Mouse (Mus musculus): ENCODE measurements around the gene 4930404N11Rik. TPM values are rescaled to one million over a fixed set of nuclear protein-coding genes. Genes with fewer than 3 reads are reported as not detected.

4930404N11Rik gene
- total and polyA plus RNA-seq, 2 experiments from 2014 or later, result 0.99 TPM; not detected in 1

GRCm38 (mm10) chr10:81342686-81343505 lies 22.7 kb downstream of the 4930404N11Rik start, which contains the start of gene Gipc3:
Gene Gipc3, minus strand, starts transcription at chr10:81343266.
- no peak for ATAC-seq
- H3K4me3 ChIP-seq (ENCODE audit: low read length), result peak within 1 kb of the TSS; percentile 35
- peak within 1 kb of the TSS; percentile 47; the same call in 1 of the 2 replicates for H3K9ac ChIP-seq (replicated peaks; ENCODE audit: low read length)
- TF ChIP-seq CTCF (IDR thresholded peaks at IDR 0.05; ENCODE audit: low read depth), result no peak
- peaks cover 28% of the 10 kb centered on the region; the same call in 1 of the 2 replicates for H3K27me3 ChIP-seq (ENCODE audit: insufficient read depth, low read length)
- 7% methylated on average over 49 of the region's 67 CpGs for WGBS
- H3K27ac ChIP-seq, result no peak within 1 kb of the TSS
- H3K36me3 ChIP-seq (ENCODE audit: insufficient read depth, low read length), result no peaks in the 10 kb centered on the region
- H3K9me3 ChIP-seq (ENCODE audit: low read length), result no peaks in the 10 kb centered on the region
- no peaks in the 10 kb centered on the region for H3K4me1 ChIP-seq (ENCODE audit: insufficient read depth, low read length)
- no peak for DNase-seq (ENCODE audit: low spot score)
- H3K4me2 ChIP-seq (ENCODE audit: low read depth, low read length), result peak within 1 kb of the TSS; percentile 60

- Histone ChIP-seq H3K36me3 (ENCODE audit: insufficient read depth, low read length) (no peaks in the 10 kb centered on the region), H3K4me3 (ENCODE audit: low read length) (no peak overlapping the region), H3K9ac (replicated peaks; ENCODE audit: low read length) (no peak overlapping the region), H3K27ac (no peak overlapping the region), H3K9me3 (ENCODE audit: low read length) (no peaks in the 10 kb centered on the region), H3K4me2 (ENCODE audit: low read depth, low read length) (no peak overlapping the region), H3K27me3 (ENCODE audit: insufficient read depth, low read length) (peaks cover 28% of the 10 kb centered on the region; the same call in 1 of the 2 replicates), H3K4me1 (ENCODE audit: insufficient read depth, low read length) (0 out of 2 replicates have a peak, but pooled peaks cover 1% of the 10 kb centered on the region)
- TF ChIP-seq CTCF (IDR thresholded peaks at IDR 0.05; ENCODE audit: low read depth), result peak; percentile 79
- DNase-seq (ENCODE audit: low spot score) (peak; percentile 64), ATAC-seq (no peak)
- whole genome bisulfite sequencing, result 34% methylated on average over 16 of the region's 16 CpGs
Measured at GRCm38 (mm10) chr10:81341333-81341949, 24.2 kb downstream of the 4930404N11Rik start.

GRCm38 (mm10) chr10:81340551-81341332 lies 24.9 kb downstream of the 4930404N11Rik start:
- Histone ChIP-seq H3K4me2 (ENCODE audit: low read depth, low read length) (no peak overlapping the region), H3K9ac (replicated peaks; ENCODE audit: low read length) (no peak overlapping the region), H3K27ac (no peak overlapping the region), H3K4me1 (ENCODE audit: insufficient read depth, low read length) (0 out of 2 replicates have a peak, but pooled peaks cover 4% of the 10 kb centered on the region), H3K27me3 (ENCODE audit: insufficient read depth, low read length) (peaks cover 28% of the 10 kb centered on the region; the same call in 1 of the 2 replicates), H3K36me3 (ENCODE audit: insufficient read depth, low read length) (no peaks in the 10 kb centered on the region), H3K4me3 (ENCODE audit: low read length) (no peak overlapping the region), H3K9me3 (ENCODE audit: low read length) (no peaks in the 10 kb centered on the region)
- TF ChIP-seq CTCF (IDR thresholded peaks at IDR 0.05; ENCODE audit: low read depth), result no peak
- WGBS, result 39% methylated on average over 17 of the region's 17 CpGs
- DNase-seq (ENCODE audit: low spot score), result no peak
- ATAC-seq, result no peak

- H3K27ac ChIP-seq, result no peak overlapping the region
- H3K4me3 ChIP-seq (ENCODE audit: low read length), result no peak overlapping the region
- no peaks in the 10 kb centered on the region for H3K36me3 ChIP-seq (ENCODE audit: insufficient read depth, low read length)
- H3K9me3 ChIP-seq (ENCODE audit: low read length), result no peaks in the 10 kb centered on the region
- DNase-seq (ENCODE audit: low spot score) (no peak), ATAC-seq (no peak)
- no peak overlapping the region for H3K9ac ChIP-seq (replicated peaks; ENCODE audit: low read length)
- TF ChIP-seq CTCF (IDR thresholded peaks at IDR 0.05; ENCODE audit: low read depth), result no peak
- no peaks in the 10 kb centered on the region for H3K27me3 ChIP-seq (ENCODE audit: insufficient read depth, low read length)
- H3K4me2 ChIP-seq (ENCODE audit: low read depth, low read length), result no peak overlapping the region
- 0 out of 2 replicates have a peak, but pooled peaks cover 7% of the 10 kb centered on the region for H3K4me1 ChIP-seq (ENCODE audit: insufficient read depth, low read length)
- 96% methylated on average over 4 of the region's 4 CpGs for WGBS
Measured at GRCm38 (mm10) chr10:81336558-81336957, 29.1 kb downstream of the 4930404N11Rik start.

GRCm38 (mm10) chr10:81335393-81336340 lies 29.9 kb downstream of the 4930404N11Rik start:
- Histone ChIP-seq H3K9ac (replicated peaks; ENCODE audit: low read length) (no peak overlapping the region), H3K27ac (no peak overlapping the region), H3K9me3 (ENCODE audit: low read length) (no peaks in the 10 kb centered on the region), H3K27me3 (ENCODE audit: insufficient read depth, low read length) (no peaks in the 10 kb centered on the region), H3K4me2 (ENCODE audit: low read depth, low read length) (no peak overlapping the region), H3K4me3 (ENCODE audit: low read length) (no peak overlapping the region), H3K36me3 (ENCODE audit: insufficient read depth, low read length) (no peaks in the 10 kb centered on the region), H3K4me1 (ENCODE audit: insufficient read depth, low read length) (0 out of 2 replicates have a peak, but pooled peaks cover 7% of the 10 kb centered on the region)
- 36% methylated on average over 19 of the region's 19 CpGs for WGBS
- no peak for TF ChIP-seq CTCF (IDR thresholded peaks at IDR 0.05; ENCODE audit: low read depth)
- DNase-seq (ENCODE audit: low spot score) (peak; percentile 39), ATAC-seq (peak; percentile 33; the same call in 1 of the 2 replicates)

Measured in hindbrain, postnatal 0 days (tissue).